Mouse (Mus musculus) forebrain, embryonic 12.5 days (tissue): Measurements from ENCODE around the gene Ndufs5. TPM values are rescaled to one million over a fixed set of nuclear protein-coding genes. Genes with fewer than 3 reads are reported as not detected.

Source experiments
- ATAC-seq: fragments of 200-750 bp; cut with Nextera tagmentation; 2 replicates; pipeline ENCODE4 v1.8.0; 2017; ENCODE audit warnings: moderate TSS enrichment; ENCODE audit not compliant: low FRiP score
- H3K27ac ChIP-seq: fragments of 300-500 bp; sonication (generic); 2 replicates; pipeline ENCODE4 v1.5.1; 2016; ENCODE audit warnings: mild to moderate bottlenecking
- H3K27me3 ChIP-seq: fragments of 300-500 bp; sonication (generic); 2 replicates; pipeline ENCODE4 v1.6.1; 2016; ENCODE audit warnings: mild to moderate bottlenecking
- H3K36me3 ChIP-seq: fragments of 300-500 bp; sonication (generic); replicated peaks from 2 replicates; pipeline ENCODE4 v1.6.1; 2016; ENCODE audit warnings: mild to moderate bottlenecking
- H3K4me1 ChIP-seq: fragments of 300-500 bp; sonication (generic); 2 replicates; pipeline ENCODE4 v1.6.1; 2016
- H3K4me2 ChIP-seq: fragments of 300-500 bp; sonication (generic); 2 replicates; pipeline ENCODE4 v1.6.1; 2016; ENCODE audit warnings: mild to moderate bottlenecking, moderate library complexity
- H3K4me3 ChIP-seq: fragments of 300-500 bp; sonication (generic); replicated peaks from 2 replicates; pipeline ENCODE4 v1.5.1; 2016; ENCODE audit warnings: mild to moderate bottlenecking
- H3K9ac ChIP-seq: fragments of 300-500 bp; sonication (generic); 2 replicates; pipeline ENCODE4 v1.6.1; 2016; ENCODE audit warnings: mild to moderate bottlenecking
- H3K9me3 ChIP-seq: fragments of 300-500 bp; sonication (generic); 2 replicates; pipeline ENCODE4 v1.6.1; 2016
- WGBS: fragments of 180-500 bp; shearing (Covaris S2); methylation state at CpG from one replicate; pipeline ENCODE4 v1.1.7; 2016; 5-methylcytosine and 5-hydroxymethylcytosine counted together
- polyA plus RNA-seq: library from polyadenylated mRNA; unstranded; fragments of >200 nt; fragmentation: Nextera tagmentation; extraction: Ambion mirVana; gene quantifications from 2 replicates; pipeline ENCODE4 v1.2.1, GENCODE M21; 2016

Ndufs5 gene
- polyA plus RNA-seq, 1 experiment from 2014 or later = 315 TPM

DNA sequence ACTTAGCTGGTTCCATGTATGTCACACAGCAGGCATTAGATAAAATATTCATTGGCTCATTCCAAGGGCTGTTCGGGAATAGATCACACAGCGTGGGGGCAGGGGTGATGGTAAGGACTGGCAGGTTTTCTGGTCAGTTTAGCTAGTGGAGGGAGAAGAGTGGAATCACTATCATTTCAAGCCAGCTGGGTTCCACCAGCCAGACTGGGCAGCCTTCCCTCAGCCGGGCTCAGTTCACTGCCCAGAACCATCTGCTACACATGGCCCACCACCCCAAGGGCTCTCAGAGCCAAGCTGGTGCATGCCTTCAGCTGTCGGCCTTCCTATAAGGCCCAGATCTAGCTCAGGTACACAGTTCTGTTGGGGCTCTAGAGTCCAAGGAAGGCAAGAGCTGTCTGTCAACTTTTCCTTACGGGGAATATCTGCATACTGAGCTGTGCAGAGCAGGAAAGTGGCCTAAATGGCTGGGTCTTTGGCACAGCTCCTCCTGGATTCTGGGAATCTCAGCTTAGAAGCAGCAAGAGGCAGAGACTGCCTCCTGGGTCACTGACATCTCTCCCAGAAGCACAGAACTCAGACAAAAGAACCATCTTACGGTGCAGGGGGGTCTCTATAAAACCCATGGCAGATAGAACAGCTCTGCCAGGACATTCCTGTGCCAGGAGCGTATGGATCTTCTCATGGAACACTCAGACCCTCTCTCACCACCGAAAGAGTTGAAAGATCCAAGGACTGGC is 32.3 kb downstream of the Ndufs5 start:
- Histone ChIP-seq H3K9ac (peak overlapping the region; percentile 90), H3K4me3 (peak overlapping the region; percentile 83), H3K9me3 (no peaks in the 10 kb centered on the region), H3K4me2 (peak overlapping the region; percentile 99), H3K27me3 (peaks cover 11% of the 10 kb centered on the region), H3K27ac (0 out of 2 replicates have a peak overlapping the region, but pooled peaks have one; percentile 82), H3K4me1 (peaks cover 17% of the 10 kb centered on the region), H3K36me3 (peaks cover 4% of the 10 kb centered on the region; the same call in 1 of the 2 replicates)
- no peak for ATAC-seq
- 61% methylated on average over 8 of the region's 8 CpGs for WGBS

DNA sequence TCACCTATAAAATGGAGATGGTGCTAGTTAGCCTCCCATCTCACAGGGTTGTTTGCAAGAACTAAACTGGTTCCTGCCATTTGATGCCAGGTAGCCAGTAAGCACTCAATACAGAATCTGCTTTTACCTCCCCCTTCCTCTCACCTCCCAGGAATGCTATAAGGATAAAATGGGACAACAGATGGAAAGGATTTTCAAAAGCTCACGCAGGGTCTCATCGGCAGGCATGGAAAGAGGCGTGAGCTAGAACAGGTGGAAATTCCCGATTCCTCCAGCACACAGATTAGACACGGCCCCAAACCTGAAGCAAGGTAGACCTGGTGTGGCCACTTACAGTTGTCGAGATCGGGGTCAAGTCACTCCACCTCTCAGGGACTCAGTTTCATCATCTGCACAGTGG is 33.0 kb downstream of the Ndufs5 start:
- Histone ChIP-seq H3K4me3 (peak overlapping the region; percentile 83), H3K36me3 (peaks cover 4% of the 10 kb centered on the region), H3K4me2 (peak overlapping the region; percentile 99), H3K27ac (no peak overlapping the region), H3K9me3 (no peaks in the 10 kb centered on the region), H3K27me3 (peaks cover 11% of the 10 kb centered on the region), H3K4me1 (peaks cover 17% of the 10 kb centered on the region), H3K9ac (no peak overlapping the region)
- no peak for ATAC-seq
- WGBS = 80% methylated on average over 7 of the region's 7 CpGs

DNA sequence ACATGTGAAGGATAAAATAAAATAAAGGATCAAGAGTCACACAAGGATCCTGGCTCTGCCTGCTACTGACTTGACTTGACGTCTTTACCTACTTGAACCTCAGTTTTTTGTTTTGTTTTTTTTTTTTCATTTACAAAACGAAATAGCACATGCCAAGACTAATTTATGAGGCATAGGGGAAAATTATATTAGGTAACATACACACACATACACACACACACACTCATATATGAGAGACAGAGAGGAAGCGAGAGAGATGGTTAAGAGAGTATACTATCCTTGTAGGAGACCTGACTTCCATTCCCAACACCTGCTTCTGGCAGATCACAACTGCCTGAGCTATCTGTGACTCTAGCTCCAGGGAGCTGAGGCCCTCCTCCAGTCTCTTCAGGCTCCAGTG is 33.7 kb downstream of the Ndufs5 start, which contains the start of gene Macf1:
Gene Macf1, minus strand, starts transcription at position 101 of the 400 bp plus-strand sequence.
- no peak within 1 kb of the TSS for H3K9ac ChIP-seq
- peaks cover 17% of the 10 kb centered on the region for H3K4me1 ChIP-seq
- H3K27me3 ChIP-seq = peaks cover 11% of the 10 kb centered on the region
- H3K4me2 ChIP-seq = peak within 1 kb of the TSS; percentile 99
- peak within 1 kb of the TSS; percentile 83; the same call in 1 of the 2 replicates for H3K4me3 ChIP-seq
- H3K9me3 ChIP-seq = no peaks in the 10 kb centered on the region
- H3K27ac ChIP-seq = no peak within 1 kb of the TSS
- no peak for ATAC-seq
- peaks cover 4% of the 10 kb centered on the region for H3K36me3 ChIP-seq
- 78% methylated on average over 3 of the region's 3 CpGs for WGBS

DNA sequence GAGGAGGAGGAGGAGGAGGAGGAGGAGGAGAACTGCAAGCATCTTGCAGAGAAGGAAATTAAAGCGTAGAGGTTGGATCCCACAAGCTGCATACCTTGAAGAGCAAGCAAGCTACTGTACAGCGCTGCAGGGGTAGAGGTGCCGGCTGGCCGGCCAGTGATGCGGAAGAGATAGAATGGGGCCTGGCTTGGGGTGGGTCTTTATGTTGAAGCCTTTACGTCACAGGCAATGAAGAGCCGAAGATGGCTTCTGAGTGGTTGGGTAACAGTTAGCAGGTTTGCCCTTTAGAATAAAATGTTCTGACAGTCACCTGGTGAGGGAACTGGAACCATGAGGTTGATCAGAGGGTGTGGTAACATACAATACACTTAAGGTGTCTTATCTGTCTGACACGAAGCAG is 35.7 kb downstream of the Ndufs5 start:
- no peak overlapping the region for H3K9ac ChIP-seq
- peaks cover 11% of the 10 kb centered on the region for H3K27me3 ChIP-seq
- no peak overlapping the region for H3K4me2 ChIP-seq
- no peak for ATAC-seq
- peaks cover 25% of the 10 kb centered on the region for H3K4me1 ChIP-seq
- WGBS = 81% methylated on average over 8 of the region's 8 CpGs
- H3K4me3 ChIP-seq = no peak overlapping the region
- H3K27ac ChIP-seq = no peak overlapping the region
- H3K36me3 ChIP-seq = peaks cover 4% of the 10 kb centered on the region
- no peaks in the 10 kb centered on the region for H3K9me3 ChIP-seq

DNA sequence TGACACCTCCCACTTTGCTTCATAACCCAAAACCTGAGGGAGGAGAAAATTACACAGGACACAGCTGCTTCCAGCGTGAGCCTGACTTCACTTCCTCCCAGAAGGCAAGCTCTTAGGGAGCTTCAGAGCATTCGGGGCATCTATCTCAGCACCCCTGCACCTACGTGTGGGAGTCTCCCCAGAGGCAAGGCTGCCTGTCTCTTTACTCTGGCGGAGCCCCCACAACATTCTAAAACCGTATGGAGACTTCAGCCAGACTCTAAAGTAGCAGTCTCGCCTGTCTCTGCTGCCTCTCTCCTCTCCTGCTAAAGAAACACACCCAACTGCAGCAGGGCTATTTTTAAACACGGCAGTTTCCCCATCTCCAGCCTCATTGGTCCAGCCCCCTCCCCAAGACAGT is 37.0 kb downstream of the Ndufs5 start:
- no peak for ATAC-seq
- H3K9me3 ChIP-seq = no peaks in the 10 kb centered on the region
- WGBS = 63% methylated on average over 7 of the region's 7 CpGs
- H3K36me3 ChIP-seq = peaks cover 4% of the 10 kb centered on the region
- H3K27ac ChIP-seq = no peak overlapping the region
- no peak overlapping the region for H3K4me3 ChIP-seq
- H3K4me1 ChIP-seq = peaks cover 32% of the 10 kb centered on the region
- H3K9ac ChIP-seq = no peak overlapping the region
- H3K4me2 ChIP-seq = no peak overlapping the region
- peaks cover 11% of the 10 kb centered on the region for H3K27me3 ChIP-seq

DNA sequence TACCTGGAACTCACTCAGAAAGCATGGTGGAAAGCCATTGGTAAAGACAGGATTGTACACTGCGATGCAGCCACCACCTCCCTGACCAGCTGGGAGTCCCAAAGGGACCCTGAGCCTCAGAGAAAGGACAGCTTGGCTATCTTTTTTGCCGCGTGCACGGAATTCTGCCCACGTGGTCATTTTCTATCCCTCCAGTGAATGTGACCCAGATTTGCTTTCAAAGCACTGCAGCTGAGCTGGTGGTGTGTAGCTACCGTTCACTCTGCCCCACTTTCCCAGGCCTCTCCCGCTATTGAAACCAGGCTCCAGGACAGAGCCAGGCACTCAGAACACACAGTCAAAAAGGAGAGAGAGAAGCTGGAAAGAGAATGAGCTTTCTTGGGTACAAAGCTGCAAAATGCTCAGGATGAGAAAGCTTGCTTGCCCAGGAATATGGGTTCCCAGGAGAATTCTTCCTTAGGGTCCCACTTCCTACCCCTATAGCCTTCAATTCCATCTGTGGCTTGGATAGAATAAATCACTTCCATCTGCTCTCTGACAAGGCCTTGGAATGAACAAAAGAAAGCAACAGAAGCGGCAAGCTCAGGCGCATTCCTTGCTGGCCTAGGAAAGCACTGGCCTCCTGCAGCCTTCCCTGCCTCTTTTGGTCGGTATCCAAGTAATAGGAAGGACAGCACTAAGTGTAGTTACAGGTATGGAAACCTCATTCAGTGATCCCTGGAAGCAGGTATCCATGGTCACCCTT is 40.8 kb downstream of the Ndufs5 start:
- Histone ChIP-seq H3K9me3 (no peaks in the 10 kb centered on the region), H3K4me1 (peaks cover 22% of the 10 kb centered on the region), H3K4me3 (no peak overlapping the region), H3K4me2 (no peak overlapping the region), H3K9ac (no peak overlapping the region), H3K27ac (peak overlapping the region; percentile 87), H3K36me3 (no peaks in the 10 kb centered on the region; the same call in 1 of the 2 replicates), H3K27me3 (no peaks in the 10 kb centered on the region)
- peak; percentile 27; the same call in 1 of the 2 replicates for ATAC-seq
- WGBS = 29% methylated on average over 10 of the region's 10 CpGs

DNA sequence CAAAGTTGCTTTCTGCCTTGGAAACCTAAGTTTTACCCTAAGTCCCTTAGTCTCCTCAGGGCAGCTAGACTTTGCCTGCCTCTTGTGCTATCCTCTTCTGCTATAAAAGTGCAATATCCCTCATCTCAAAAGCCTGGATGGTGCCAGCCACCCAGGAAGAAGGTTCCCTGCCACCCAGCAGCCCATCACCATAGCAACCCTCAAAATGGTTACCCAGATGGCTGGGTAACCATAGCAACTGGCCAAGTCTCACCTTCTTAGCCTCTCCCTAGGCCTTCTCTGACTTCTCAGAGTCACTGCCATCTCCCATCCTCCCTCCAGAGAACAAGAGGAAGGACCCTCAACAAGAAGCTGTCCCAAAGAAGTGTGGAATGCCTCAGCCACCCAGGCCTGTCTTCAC is 47.4 kb downstream of the Ndufs5 start:
- Histone ChIP-seq H3K9ac (0 out of 2 replicates have a peak overlapping the region, but pooled peaks have one; percentile 22), H3K4me1 (peaks cover 45% of the 10 kb centered on the region), H3K4me3 (no peak overlapping the region), H3K9me3 (no peaks in the 10 kb centered on the region), H3K27me3 (no peaks in the 10 kb centered on the region), H3K27ac (0 out of 2 replicates have a peak overlapping the region, but pooled peaks have one; percentile 33), H3K36me3 (0 out of 2 replicates have a peak, but pooled peaks cover 3% of the 10 kb centered on the region), H3K4me2 (no peak overlapping the region)
- peak; percentile 34; the same call in 1 of the 2 replicates for ATAC-seq

DNA sequence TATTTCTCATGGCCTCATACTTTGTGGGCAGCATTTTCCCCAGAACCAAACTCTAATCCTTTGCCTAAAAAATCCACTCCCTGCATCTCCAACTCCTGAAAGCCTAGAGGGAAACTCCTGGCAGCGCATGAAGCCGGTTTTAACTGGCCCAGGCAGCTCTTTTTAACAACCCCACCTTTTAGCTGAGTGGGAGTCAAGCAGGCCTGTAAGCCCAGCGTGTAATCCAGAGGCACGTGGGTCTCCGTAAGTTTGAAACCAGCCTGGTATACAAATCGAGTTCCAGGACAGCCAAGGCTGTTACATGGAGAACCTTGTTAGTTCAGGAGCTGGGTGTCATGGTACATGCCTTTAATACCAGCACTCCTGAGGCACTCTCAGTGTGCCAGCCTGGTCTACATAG is 48.3 kb downstream of the Ndufs5 start:
- H3K27me3 ChIP-seq = no peaks in the 10 kb centered on the region
- no peak overlapping the region for H3K9ac ChIP-seq
- peaks cover 49% of the 10 kb centered on the region for H3K4me1 ChIP-seq
- H3K27ac ChIP-seq = no peak overlapping the region
- H3K36me3 ChIP-seq = 0 out of 2 replicates have a peak, but pooled peaks cover 3% of the 10 kb centered on the region
- no peaks in the 10 kb centered on the region for H3K9me3 ChIP-seq
- H3K4me3 ChIP-seq = no peak overlapping the region
- no peak for ATAC-seq
- 74% methylated on average over 6 of the region's 6 CpGs for WGBS
- H3K4me2 ChIP-seq = no peak overlapping the region

DNA sequence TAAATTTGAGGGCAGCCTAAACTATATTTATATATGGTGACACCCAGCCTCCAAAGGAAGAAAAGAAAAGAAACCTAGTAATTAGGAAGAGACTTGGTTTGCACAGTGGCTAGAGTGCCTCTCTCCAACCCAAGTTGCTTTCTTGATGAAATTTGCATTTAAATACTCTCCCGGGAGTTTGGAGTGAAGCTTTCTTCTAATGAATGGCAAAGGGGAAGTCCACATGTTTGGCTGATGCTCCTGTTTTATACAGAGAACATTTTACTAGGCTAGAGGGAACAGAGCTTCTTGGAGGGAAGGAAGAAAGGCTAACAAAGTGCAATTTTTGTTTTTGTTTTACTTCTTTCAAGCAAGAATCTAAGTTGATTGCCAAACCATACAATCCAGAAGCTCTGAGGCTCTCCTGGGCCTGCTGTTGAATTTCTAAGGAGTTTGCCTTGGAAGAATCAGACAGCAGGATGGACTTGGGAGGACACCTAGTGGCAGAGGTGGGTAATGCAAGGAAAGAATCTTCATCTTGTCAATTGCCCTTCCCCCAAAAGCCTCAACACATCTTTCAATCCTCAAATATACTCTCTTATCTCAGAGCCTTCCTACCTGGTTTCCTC is 50.6 kb downstream of the Ndufs5 start:
- ATAC-seq = no peak; the same call in 1 of the 2 replicates
- H3K4me1 ChIP-seq = peaks cover 61% of the 10 kb centered on the region
- no peaks in the 10 kb centered on the region for H3K27me3 ChIP-seq
- H3K4me2 ChIP-seq = peak overlapping the region; percentile 24; the same call in 1 of the 2 replicates
- peak overlapping the region; percentile 86 for H3K27ac ChIP-seq
- 13% methylated on average over 1 of the region's 1 CpGs for WGBS
- no peak overlapping the region for H3K4me3 ChIP-seq
- H3K9ac ChIP-seq = 0 out of 2 replicates have a peak overlapping the region, but pooled peaks have one; percentile 25
- no peaks in the 10 kb centered on the region for H3K9me3 ChIP-seq
- H3K36me3 ChIP-seq = 0 out of 2 replicates have a peak, but pooled peaks cover 3% of the 10 kb centered on the region

DNA sequence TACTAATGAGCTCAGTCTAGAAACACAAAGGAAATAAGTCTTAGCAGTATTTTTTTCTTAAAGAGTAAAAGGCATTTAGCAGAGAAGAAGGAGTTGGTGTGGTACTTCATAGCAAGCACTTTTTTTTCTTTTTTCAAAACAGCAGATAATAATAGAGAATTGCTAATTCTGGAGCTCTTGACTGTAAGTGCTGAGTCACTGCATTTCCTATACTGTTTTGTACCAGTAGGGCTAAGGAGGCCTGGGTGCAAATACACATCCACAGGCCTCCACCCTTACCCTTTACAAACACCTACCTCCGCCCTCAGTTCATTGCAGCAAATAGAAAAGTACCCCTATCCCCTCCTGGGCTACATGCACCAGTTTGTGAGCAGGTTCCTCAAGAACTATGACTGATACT is 51.5 kb downstream of the Ndufs5 start:
- no peak for ATAC-seq
- no peak overlapping the region for H3K4me3 ChIP-seq
- H3K9me3 ChIP-seq = no peaks in the 10 kb centered on the region
- WGBS = 62% methylated on average over 1 of the region's 1 CpGs
- H3K4me2 ChIP-seq = 0 out of 2 replicates have a peak overlapping the region, but pooled peaks have one; percentile 13
- no peak overlapping the region for H3K9ac ChIP-seq
- 0 out of 2 replicates have a peak, but pooled peaks cover 6% of the 10 kb centered on the region for H3K36me3 ChIP-seq
- peak overlapping the region; percentile 86 for H3K27ac ChIP-seq
- peaks cover 69% of the 10 kb centered on the region for H3K4me1 ChIP-seq
- H3K27me3 ChIP-seq = no peaks in the 10 kb centered on the region

DNA sequence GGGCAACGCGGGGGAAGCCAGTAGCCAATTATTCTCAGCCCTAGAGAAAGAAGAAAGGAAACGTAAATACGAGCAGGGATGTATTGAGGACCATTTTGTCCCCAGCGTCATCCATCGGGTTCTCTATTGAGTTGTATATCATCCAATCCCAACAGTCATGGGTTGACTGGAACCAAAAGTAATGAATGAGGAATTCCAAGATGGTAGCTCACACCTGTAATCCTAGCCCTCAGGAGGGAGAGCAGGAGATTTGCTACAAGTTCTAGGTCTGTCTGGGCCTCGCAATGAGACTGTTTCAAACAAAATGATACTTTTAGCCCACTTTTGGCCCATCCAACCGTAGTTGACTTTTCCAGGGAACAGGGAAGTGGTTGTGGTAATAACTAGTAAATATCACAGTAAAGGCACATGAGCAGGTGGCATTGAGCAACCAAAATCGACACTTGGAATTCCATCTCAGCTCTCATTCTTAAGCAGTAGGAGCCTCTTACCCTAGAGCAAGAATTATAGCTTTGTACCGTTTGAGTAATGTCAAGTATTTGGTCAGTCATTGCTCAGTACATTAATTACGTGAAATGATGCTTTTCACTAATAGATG is 52.2 kb downstream of the Ndufs5 start:
- peak overlapping the region; percentile 100 for H3K9ac ChIP-seq
- H3K36me3 ChIP-seq = 0 out of 2 replicates have a peak, but pooled peaks cover 3% of the 10 kb centered on the region
- WGBS = 27% methylated on average over 11 of the region's 11 CpGs
- H3K27me3 ChIP-seq = no peaks in the 10 kb centered on the region
- no peaks in the 10 kb centered on the region for H3K9me3 ChIP-seq
- ATAC-seq = no peak
- H3K4me1 ChIP-seq = peaks cover 68% of the 10 kb centered on the region
- H3K4me3 ChIP-seq = peak overlapping the region; percentile 97
- H3K4me2 ChIP-seq = peak overlapping the region; percentile 88
- H3K27ac ChIP-seq = peak overlapping the region; percentile 99
